Mouse (Mus musculus): ENCODE data around the gene Nkrf. TPM values are rescaled to one million over a fixed set of nuclear protein-coding genes. Genes with fewer than 3 reads are reported as not detected.

The Nkrf gene
- polyA plus RNA-seq, 1 experiment from 2014 or later, result 20.3 TPM

DNA sequence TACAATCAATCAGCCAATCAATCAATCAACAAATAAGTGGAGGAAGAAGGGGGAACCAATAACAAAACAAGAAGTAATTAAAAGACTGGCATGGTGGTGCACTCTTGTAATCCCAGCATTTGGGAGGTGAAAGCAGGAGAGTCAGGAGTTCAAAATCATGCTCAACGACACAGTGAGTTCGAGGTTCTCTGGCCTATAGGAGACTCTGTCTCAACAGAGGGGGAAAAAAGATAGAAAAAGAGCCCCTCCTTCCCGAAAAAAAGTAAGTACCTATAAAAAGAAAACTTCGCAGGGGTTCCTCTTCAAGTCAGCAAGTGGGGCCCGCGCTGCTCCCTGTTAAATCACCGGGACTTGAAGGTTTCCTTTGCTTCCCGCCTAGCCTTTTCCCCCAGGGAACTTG lies 28.9 kb downstream of the Nkrf start, which contains the start of the genes Ube2a and C330007P06Rik:
Gene Ube2a (plus strand): TSS at position 136 of the 400 bp plus-strand sequence.
Gene C330007P06Rik (minus strand): TSS at position 347 of the 400 bp plus-strand sequence.
- no peaks in the 10 kb centered on the region for H3K36me3 ChIP-seq (ENCODE audit: control insufficient read depth, insufficient read depth, low read length)
- 20% methylated on average over 8 of the region's 8 CpGs for WGBS
- H3K4me1 ChIP-seq (ENCODE audit: control insufficient read depth, insufficient read depth, low read length), result peaks cover 4% of the 10 kb centered on the region; the same call in 1 of the 2 replicates
- H3K9ac ChIP-seq (ENCODE audit: low read depth, low read length), result peak within 1 kb of the TSS; percentile 77
- H3K4me2 ChIP-seq (ENCODE audit: low read length), result peak within 1 kb of the TSS; percentile 63
- peak; percentile 43 for ATAC-seq
- H3K27ac ChIP-seq (ENCODE audit: low read length), result peak within 1 kb of the TSS; percentile 76
- H3K27me3 ChIP-seq (ENCODE audit: control insufficient read depth, insufficient read depth, low read depth, low read length), result no peaks in the 10 kb centered on the region
- H3K9me3 ChIP-seq (replicated peaks; ENCODE audit: control insufficient read depth, low read length, poor library complexity, severe bottlenecking), result no peaks in the 10 kb centered on the region
- H3K4me3 ChIP-seq (ENCODE audit: low read depth, low read length), result peak within 1 kb of the TSS; percentile 70

DNA sequence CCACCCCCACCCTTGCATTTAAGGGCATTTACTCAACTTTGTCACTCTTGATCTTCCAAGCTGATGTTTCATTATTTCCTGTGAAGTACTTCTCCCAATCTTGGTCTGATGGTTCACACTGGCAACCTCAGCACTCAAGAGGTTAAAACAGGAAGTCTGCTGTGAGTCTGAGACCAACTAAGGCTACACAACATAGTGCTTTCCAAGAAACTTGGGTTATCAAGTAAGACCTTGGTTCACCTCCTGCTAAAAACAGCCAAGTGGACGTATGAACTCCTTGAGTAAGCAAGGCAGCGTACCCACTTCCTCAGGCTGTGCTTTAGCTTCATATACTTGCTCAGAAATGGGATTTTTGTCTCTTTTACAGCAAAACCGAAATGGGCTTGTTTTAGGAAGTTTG lies 32.3 kb downstream of the Nkrf start:
- no peak for ATAC-seq
- H3K4me1 ChIP-seq (ENCODE audit: control insufficient read depth, insufficient read depth, low read length), result peaks cover 2% of the 10 kb centered on the region; the same call in 1 of the 2 replicates
- WGBS, result 73% methylated on average over 3 of the region's 3 CpGs
- H3K4me2 ChIP-seq (ENCODE audit: low read length), result no peak overlapping the region
- no peak overlapping the region for H3K4me3 ChIP-seq (ENCODE audit: low read depth, low read length)
- no peaks in the 10 kb centered on the region for H3K9me3 ChIP-seq (replicated peaks; ENCODE audit: control insufficient read depth, low read length, poor library complexity, severe bottlenecking)
- H3K9ac ChIP-seq (ENCODE audit: low read depth, low read length), result no peak overlapping the region
- no peaks in the 10 kb centered on the region for H3K27me3 ChIP-seq (ENCODE audit: control insufficient read depth, insufficient read depth, low read depth, low read length)
- H3K36me3 ChIP-seq (ENCODE audit: control insufficient read depth, insufficient read depth, low read length), result no peaks in the 10 kb centered on the region
- H3K27ac ChIP-seq (ENCODE audit: low read length), result no peak overlapping the region

DNA sequence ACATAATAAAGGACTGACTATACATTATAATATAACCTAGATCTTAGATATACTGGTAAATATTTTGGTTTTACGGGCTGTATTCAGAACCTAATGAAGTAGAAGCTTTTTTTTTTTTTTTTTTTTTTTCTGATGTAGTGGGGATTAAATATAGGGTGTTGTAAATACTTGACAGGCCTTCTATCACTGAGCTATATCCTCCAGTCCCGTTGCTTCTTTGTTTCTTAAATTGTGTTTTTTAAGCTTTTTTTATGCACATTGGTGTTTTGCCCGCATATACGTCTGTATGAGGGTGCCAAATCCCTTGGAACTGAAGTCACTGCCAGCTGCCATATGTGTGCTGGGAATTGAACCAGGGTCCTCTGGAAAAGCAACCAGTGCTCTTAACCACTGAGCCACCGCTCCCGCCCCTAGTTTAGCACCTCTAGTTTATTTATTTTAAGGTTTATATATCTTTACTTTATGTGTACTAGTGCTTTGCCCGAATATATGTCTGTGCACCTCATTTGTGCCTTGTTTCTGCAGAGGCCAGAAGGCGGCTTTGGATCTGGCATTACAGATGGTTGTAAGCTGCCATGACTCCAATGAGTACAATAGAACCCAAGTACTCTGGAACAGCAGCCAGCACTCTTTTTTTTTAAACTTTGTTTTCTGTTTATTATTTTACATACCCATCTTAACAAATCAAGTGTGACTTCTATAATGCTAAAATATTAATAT lies 37.9 kb downstream of the Nkrf start:
- H3K9me3 ChIP-seq (replicated peaks; ENCODE audit: control insufficient read depth, low read length, poor library complexity, severe bottlenecking), result no peaks in the 10 kb centered on the region
- no peak overlapping the region for H3K27ac ChIP-seq (ENCODE audit: low read length)
- H3K9ac ChIP-seq (ENCODE audit: low read depth, low read length), result no peak overlapping the region
- ATAC-seq, result peak; percentile 16; the same call in 1 of the 2 replicates
- no peaks in the 10 kb centered on the region for H3K27me3 ChIP-seq (ENCODE audit: control insufficient read depth, insufficient read depth, low read depth, low read length)
- peak overlapping the region; percentile 40 for H3K4me2 ChIP-seq (ENCODE audit: low read length)
- no peaks in the 10 kb centered on the region for H3K36me3 ChIP-seq (ENCODE audit: control insufficient read depth, insufficient read depth, low read length)
- WGBS, result 57% methylated on average over 8 of the region's 8 CpGs
- peaks cover 6% of the 10 kb centered on the region for H3K4me1 ChIP-seq (ENCODE audit: control insufficient read depth, insufficient read depth, low read length)
- H3K4me3 ChIP-seq (ENCODE audit: low read depth, low read length), result peak overlapping the region; percentile 44

DNA sequence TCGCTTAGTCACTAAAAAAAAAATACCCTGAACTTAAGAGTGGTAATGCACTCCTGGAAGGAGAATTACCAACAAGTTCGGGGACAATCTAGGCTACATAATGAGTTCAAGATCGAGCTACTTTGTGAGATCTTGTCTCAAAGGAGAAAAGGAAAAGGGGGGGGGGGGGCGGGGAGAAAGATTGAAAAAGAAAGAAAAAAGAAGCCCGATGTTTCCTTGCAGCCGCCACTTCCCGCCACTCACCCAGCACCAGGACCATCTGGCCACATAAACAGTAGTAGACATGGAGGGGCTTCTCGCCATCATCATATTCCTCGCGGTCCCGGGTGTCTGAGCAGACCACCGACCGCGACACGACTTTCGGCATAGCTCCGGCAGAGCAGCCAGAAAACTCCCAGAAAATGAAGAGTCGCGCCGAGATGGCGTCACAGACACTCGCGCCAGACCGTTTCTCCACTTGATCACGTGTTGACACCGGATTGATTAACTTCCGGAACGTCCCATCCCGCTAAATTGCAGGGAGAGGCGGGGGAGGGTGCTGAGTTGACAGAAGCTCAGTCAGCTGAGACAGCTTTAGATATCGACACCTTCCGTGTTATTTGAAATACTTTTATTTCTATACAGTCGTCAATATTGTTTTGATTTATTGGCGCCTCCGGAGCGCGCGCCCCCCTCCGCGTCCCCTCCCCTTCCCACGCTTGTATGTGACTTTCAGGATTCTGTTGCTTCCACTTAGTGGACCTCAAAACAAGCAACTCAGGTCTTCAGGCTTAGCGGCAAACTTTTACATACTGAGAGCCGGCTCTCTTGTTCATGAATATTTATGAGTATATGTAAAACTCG lies 38.7 kb downstream of the Nkrf start:
- no peaks in the 10 kb centered on the region for H3K36me3 ChIP-seq (ENCODE audit: control insufficient read depth, insufficient read depth, low read length)
- H3K27me3 ChIP-seq (ENCODE audit: control insufficient read depth, insufficient read depth, low read depth, low read length), result no peaks in the 10 kb centered on the region
- H3K4me1 ChIP-seq (ENCODE audit: control insufficient read depth, insufficient read depth, low read length), result peaks cover 6% of the 10 kb centered on the region
- H3K27ac ChIP-seq (ENCODE audit: low read length), result peak overlapping the region; percentile 17; the same call in 1 of the 2 replicates
- H3K9me3 ChIP-seq (replicated peaks; ENCODE audit: control insufficient read depth, low read length, poor library complexity, severe bottlenecking), result no peaks in the 10 kb centered on the region
- peak overlapping the region; percentile 44 for H3K4me3 ChIP-seq (ENCODE audit: low read depth, low read length)
- 0 out of 2 replicates have a peak overlapping the region, but pooled peaks have one; percentile 30 for H3K9ac ChIP-seq (ENCODE audit: low read depth, low read length)
- 16% methylated on average over 34 of the region's 44 CpGs for WGBS
- ATAC-seq, result peak; percentile 93
- H3K4me2 ChIP-seq (ENCODE audit: low read length), result peak overlapping the region; percentile 46

DNA sequence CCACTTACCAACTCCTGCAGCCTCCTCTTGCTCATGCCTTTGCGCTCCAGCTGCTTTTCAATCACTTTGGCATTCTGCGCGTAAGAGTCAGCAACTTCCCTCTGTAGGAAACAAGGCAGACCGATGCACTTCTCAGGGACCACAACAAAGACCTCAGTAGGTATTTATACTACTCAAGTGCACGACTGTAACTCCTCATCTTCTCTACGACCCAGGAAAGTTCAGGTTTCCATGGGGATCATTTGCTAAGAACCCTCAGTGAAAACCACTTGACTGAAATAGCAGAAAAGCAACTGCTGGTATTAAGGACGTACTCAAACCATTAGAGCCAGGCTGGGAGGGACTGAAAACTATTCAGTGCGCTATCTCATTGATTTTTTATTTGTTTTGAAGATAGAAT lies 50.1 kb downstream of the Nkrf start:
- Histone ChIP-seq H3K36me3 (ENCODE audit: control insufficient read depth, insufficient read depth, low read length) (no peaks in the 10 kb centered on the region), H3K27me3 (ENCODE audit: control insufficient read depth, insufficient read depth, low read depth, low read length) (no peaks in the 10 kb centered on the region), H3K4me3 (ENCODE audit: low read depth, low read length) (no peak overlapping the region), H3K4me1 (ENCODE audit: control insufficient read depth, insufficient read depth, low read length) (no peaks in the 10 kb centered on the region), H3K4me2 (ENCODE audit: low read length) (no peak overlapping the region), H3K9ac (ENCODE audit: low read depth, low read length) (no peak overlapping the region), H3K27ac (ENCODE audit: low read length) (no peak overlapping the region), H3K9me3 (replicated peaks; ENCODE audit: control insufficient read depth, low read length, poor library complexity, severe bottlenecking) (no peaks in the 10 kb centered on the region)
- no peak for ATAC-seq
- 79% methylated on average over 8 of the region's 8 CpGs for WGBS

DNA sequence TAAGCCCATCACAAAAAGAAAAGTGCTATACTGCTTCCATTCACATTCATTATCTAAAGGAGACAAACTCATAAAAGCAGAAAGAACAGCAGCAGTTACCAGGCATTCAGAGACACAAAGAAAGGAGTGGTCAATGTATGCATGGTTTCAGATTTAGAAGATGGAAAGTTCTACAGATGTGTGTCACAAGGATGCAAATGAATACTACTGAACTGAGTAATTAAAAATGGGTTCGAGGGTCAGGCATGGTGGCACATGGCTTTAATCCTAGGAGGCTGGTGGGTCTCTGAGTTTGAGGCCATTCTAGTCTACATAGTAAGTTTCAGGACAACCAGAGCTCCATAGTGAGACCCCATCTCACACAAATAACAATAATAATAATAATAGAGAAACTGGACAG lies 55.5 kb downstream of the Nkrf start:
- Histone ChIP-seq H3K4me2 (ENCODE audit: low read length) (no peak overlapping the region), H3K9me3 (replicated peaks; ENCODE audit: control insufficient read depth, low read length, poor library complexity, severe bottlenecking) (no peaks in the 10 kb centered on the region), H3K36me3 (ENCODE audit: control insufficient read depth, insufficient read depth, low read length) (no peaks in the 10 kb centered on the region), H3K27ac (ENCODE audit: low read length) (no peak overlapping the region), H3K9ac (ENCODE audit: low read depth, low read length) (no peak overlapping the region), H3K27me3 (ENCODE audit: control insufficient read depth, insufficient read depth, low read depth, low read length) (no peaks in the 10 kb centered on the region), H3K4me1 (ENCODE audit: control insufficient read depth, insufficient read depth, low read length) (no peaks in the 10 kb centered on the region), H3K4me3 (ENCODE audit: low read depth, low read length) (no peak overlapping the region)
- ATAC-seq, result no peak
- 82% methylated on average over 1 of the region's 1 CpGs for WGBS

DNA sequence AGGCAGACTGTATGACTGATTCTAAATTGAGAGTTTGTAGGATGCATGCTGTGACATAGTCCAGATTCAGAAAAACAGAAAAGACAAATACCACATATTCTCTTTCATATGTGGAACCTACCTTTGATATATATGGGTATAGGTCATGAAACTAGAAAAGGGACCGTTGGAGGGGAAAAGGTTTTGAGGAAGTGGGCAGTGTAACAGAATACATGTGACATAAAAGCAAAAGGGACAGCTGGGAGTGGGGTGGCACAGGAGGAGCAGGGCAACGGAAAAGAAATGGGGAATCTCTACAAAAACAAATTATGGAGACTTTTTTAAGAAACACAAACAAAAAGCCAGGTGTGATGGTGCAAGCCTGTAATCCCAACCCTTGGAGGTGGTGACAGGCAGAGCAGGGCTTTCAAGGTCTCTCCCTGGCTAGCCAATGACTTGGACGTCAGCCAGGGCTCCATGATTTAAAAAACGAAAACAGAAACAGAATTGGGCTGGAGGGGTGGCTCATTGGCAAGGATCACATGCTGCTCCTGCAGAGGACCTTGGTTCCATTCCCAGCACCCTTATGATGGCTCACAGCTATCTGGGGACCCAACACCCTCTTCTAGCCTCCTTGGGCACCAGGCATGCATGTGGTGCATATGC lies 59.2 kb downstream of the Nkrf start:
- no peaks in the 10 kb centered on the region for H3K27me3 ChIP-seq (ENCODE audit: control insufficient read depth, insufficient read depth, low read depth, low read length)
- H3K9ac ChIP-seq (ENCODE audit: low read depth, low read length), result no peak overlapping the region
- ATAC-seq, result no peak
- H3K4me1 ChIP-seq (ENCODE audit: control insufficient read depth, insufficient read depth, low read length), result no peaks in the 10 kb centered on the region
- no peak overlapping the region for H3K4me2 ChIP-seq (ENCODE audit: low read length)
- H3K27ac ChIP-seq (ENCODE audit: low read length), result no peak overlapping the region
- H3K9me3 ChIP-seq (replicated peaks; ENCODE audit: control insufficient read depth, low read length, poor library complexity, severe bottlenecking), result no peaks in the 10 kb centered on the region
- no peak overlapping the region for H3K4me3 ChIP-seq (ENCODE audit: low read depth, low read length)
- H3K36me3 ChIP-seq (ENCODE audit: control insufficient read depth, insufficient read depth, low read length), result no peaks in the 10 kb centered on the region
- WGBS, result 78% methylated on average over 4 of the region's 4 CpGs

DNA sequence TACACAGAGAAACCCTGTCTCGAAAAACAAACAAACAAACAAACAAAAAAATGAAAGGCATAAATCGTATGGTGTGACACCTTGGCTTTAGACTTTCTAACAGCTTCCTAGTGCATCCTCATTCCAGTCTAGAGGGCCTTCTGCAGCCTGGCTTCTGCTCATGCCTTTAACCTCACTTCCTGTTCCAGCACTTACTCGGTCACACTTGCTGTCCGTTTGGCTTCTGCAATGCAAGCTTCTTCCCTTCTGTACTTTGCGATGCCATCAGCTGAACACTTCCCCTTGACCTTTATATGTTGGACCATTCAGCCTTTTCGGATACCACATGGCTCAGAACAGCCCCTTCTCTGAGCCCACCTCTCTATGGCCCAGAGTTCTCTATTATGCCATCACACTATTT lies 61.0 kb downstream of the Nkrf start:
- 89% methylated on average over 6 of the region's 6 CpGs for WGBS
- no peak for ATAC-seq
- H3K4me2 ChIP-seq (ENCODE audit: low read length), result no peak overlapping the region
- H3K27me3 ChIP-seq (ENCODE audit: control insufficient read depth, insufficient read depth, low read depth, low read length), result no peaks in the 10 kb centered on the region
- H3K9me3 ChIP-seq (replicated peaks; ENCODE audit: control insufficient read depth, low read length, poor library complexity, severe bottlenecking), result no peaks in the 10 kb centered on the region
- no peaks in the 10 kb centered on the region for H3K4me1 ChIP-seq (ENCODE audit: control insufficient read depth, insufficient read depth, low read length)
- H3K27ac ChIP-seq (ENCODE audit: low read length), result no peak overlapping the region
- no peak overlapping the region for H3K9ac ChIP-seq (ENCODE audit: low read depth, low read length)
- no peak overlapping the region for H3K4me3 ChIP-seq (ENCODE audit: low read depth, low read length)
- H3K36me3 ChIP-seq (ENCODE audit: control insufficient read depth, insufficient read depth, low read length), result no peaks in the 10 kb centered on the region

All from midbrain, embryonic 16.5 days (tissue).